Mouse (Mus musculus) adrenal gland, adult (tissue): ENCODE results near the gene Drosha.
"Not testable (repeated sequence)": the region's sequence is repeated elsewhere in the genome, so short reads cannot be mapped to it uniquely, and the experiment has no call there.

ENCODE experiments used
- DNase-seq, 2 experiments: peaks; one replicate each; pipeline ENCODE4 v3.0.0; 2022 to 2023; ENCODE audit warnings: low spot score in 1 of 2; ENCODE audit not compliant: inconsistent age in 2 of 2

The Drosha gene

GRCm38 (mm10) chr15:12884855-12885254 lies 60.2 kb downstream of the Drosha start:
- DNase-seq: no peak

- DNase-seq: no peak
Measured at GRCm38 (mm10) chr15:12885361-12885760, 60.7 kb downstream of the Drosha start.

- no peak for DNase-seq
Measured at GRCm38 (mm10) chr15:12887206-12887605, 62.6 kb downstream of the Drosha start.

- DNase-seq: no peak
Measured at GRCm38 (mm10) chr15:12888312-12888711, 63.7 kb downstream of the Drosha start.

GRCm38 (mm10) chr15:12889909-12890308 lies 65.3 kb downstream of the Drosha start:
- no peak for DNase-seq

GRCm38 (mm10) chr15:12895426-12895825 lies 70.8 kb downstream of the Drosha start:
- DNase-seq: no peak

GRCm38 (mm10) chr15:12896022-12897009 lies 71.7 kb downstream of the Drosha start:
- no peak for DNase-seq

- DNase-seq: no peak
Measured at GRCm38 (mm10) chr15:12897831-12898230, 73.2 kb downstream of the Drosha start.

GRCm38 (mm10) chr15:12900428-12901196 lies 76.0 kb downstream of the Drosha start:
- no peak for DNase-seq

GRCm38 (mm10) chr15:12901197-12901570 lies 76.6 kb downstream of the Drosha start:
- DNase-seq: no peak

- no peak for DNase-seq
Measured at GRCm38 (mm10) chr15:12904442-12904841, 79.8 kb downstream of the Drosha start.

- no peak for DNase-seq
Measured at GRCm38 (mm10) chr15:12907962-12908719, 83.5 kb downstream of the Drosha start.

- no peak for DNase-seq
Measured at GRCm38 (mm10) chr15:12908720-12909028, 84.1 kb downstream of the Drosha start.

GRCm38 (mm10) chr15:12909171-12909570 lies 84.6 kb downstream of the Drosha start:
- no peak for DNase-seq

GRCm38 (mm10) chr15:12911082-12911481 lies 86.5 kb downstream of the Drosha start:
- DNase-seq: no peak

- DNase-seq: no peak
Measured at GRCm38 (mm10) chr15:12916314-12916815, 91.8 kb downstream of the Drosha start.

GRCm38 (mm10) chr15:12919326-12919966 lies 94.8 kb downstream of the Drosha start:
- not testable (repeated sequence) for DNase-seq

GRCm38 (mm10) chr15:12919967-12920870 lies 95.6 kb downstream of the Drosha start:
- no peak for DNase-seq

GRCm38 (mm10) chr15:12921901-12922300 lies 97.3 kb downstream of the Drosha start:
- no peak for DNase-seq

GRCm38 (mm10) chr15:12923826-12924225 lies 99.2 kb downstream of the Drosha start:
- DNase-seq: no peak
